17 mouse cellular contexts compared by ENCODE assay signal in the genomic region with DNA sequence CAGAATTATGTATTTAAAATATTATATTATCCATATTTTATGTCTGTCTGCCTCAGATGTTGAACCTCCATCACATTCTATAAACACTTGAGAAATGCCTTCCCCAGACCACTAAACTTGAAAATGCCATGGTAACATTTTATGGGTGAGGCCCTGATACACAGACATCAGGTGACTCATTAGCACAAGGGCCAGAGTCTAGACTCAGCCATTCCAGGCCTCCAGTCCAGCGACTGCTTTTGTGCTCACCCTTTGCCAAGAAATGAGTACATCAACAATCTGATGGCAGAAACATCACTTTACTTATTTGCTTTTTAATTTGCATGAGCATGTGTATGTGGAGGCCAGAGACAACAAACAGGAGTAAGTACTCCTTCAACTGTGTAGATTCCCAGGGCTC. TPM values are rescaled to one million over a fixed set of nuclear protein-coding genes. Genes with fewer than 3 reads are reported as not detected.
DNase-seq lines count a peak whose midpoint lies in the region; TF ChIP-seq lines count a peak whose summit lies in the region.
"Had no signal": no experiment of that assay in that cellular context is flagged by ENCODE, and none has a peak within 500 bp of the region (broad histone marks: within the 10 kb centered on the region; RNA-seq: fewer than 3 reads in every experiment).

No protein-coding gene starts in this region.

- 31% methylated on average over 1 of the region's 1 CpGs for WGBS in kidney, adult 2 months

- TF ChIP-seq POLR2A in kidney, adult 2 months (IDR thresholded peaks at IDR 0.05; ENCODE audit: low read depth, low read length): no peak

- no peaks in the 10 kb centered on the region for H3K36me3 ChIP-seq in kidney, adult 2 months (ENCODE audit: control insufficient read depth, insufficient read depth, low read length)
- H3K36me3 ChIP-seq: embryonic facial prominence, embryonic 15.5 days; heart, embryonic 13.5 days; limb, embryonic 13.5 days had no signal

- no peaks in the 10 kb centered on the region; the same call in 1 of the 2 replicates for H3K4me1 ChIP-seq in kidney, adult 2 months (ENCODE audit: control insufficient read depth, insufficient read depth, low read length)
- H3K4me1 ChIP-seq: embryonic facial prominence, embryonic 15.5 days had no signal

- no peaks in the 10 kb centered on the region for H3K27me3 ChIP-seq in kidney, adult 2 months (replicated peaks; ENCODE audit: control insufficient read depth, insufficient read depth, low read length)
- H3K27me3 ChIP-seq: embryonic facial prominence, embryonic 15.5 days; heart, embryonic 13.5 days; limb, embryonic 13.5 days had no signal

- peak; percentile 66 for DNase-seq in kidney, adult 2 months
- no peak for DNase-seq in kidney, postnatal 10 days
- DNase-seq in 3134 (ENCODE audit: extremely low read depth, insufficient read length, low spot score): peak; percentile 41
- peak; percentile 73 for DNase-seq in NIH3T3 (ENCODE audit: low read depth)
- DNase-seq in kidney, postnatal 36 days: peak; percentile 50 to 51
- no peak for DNase-seq in testis, postnatal 14 days (ENCODE audit: low spot score)
- no peak for DNase-seq in urinary bladder, adult 18-20 months (ENCODE audit: low spot score in 2 of 2)
- DNase-seq: cerebellum, adult 8-10 months; gastrocnemius, postnatal 36 days; layer of hippocampus, postnatal 36 days had no signal

- H3K27ac ChIP-seq in kidney, adult 2 months (ENCODE audit: insufficient read depth, low read depth, low read length): no peak overlapping the region
- H3K27ac ChIP-seq: embryonic facial prominence, embryonic 15.5 days; heart, embryonic 13.5 days; kidney, postnatal 0 days; limb, embryonic 13.5 days had no signal

- H3K4me3 ChIP-seq in kidney, adult 2 months (ENCODE audit: insufficient read depth, low read depth, low read length): no peak overlapping the region
- H3K4me3 ChIP-seq: embryonic facial prominence, embryonic 15.5 days; heart, embryonic 13.5 days; limb, embryonic 13.5 days had no signal

- no peak for TF ChIP-seq CTCF in kidney, adult 2 months (conservative IDR thresholded peaks at IDR 0.05; ENCODE audit: insufficient read depth, insufficient read length, low read depth, low read length)

RNA-seq across cellular contexts. Expression of a gene that starts 22.0 kb away (rescaled TPM):
- not detected in 2 replicates for polyA plus RNA-seq in kidney, adult 2 months (2012; rRNA removed)
- polyA plus RNA-seq: forebrain, embryonic 14.5 days; heart, embryonic 13.5 days; hindbrain, embryonic 11.5 days; limb, embryonic 13.5 days; midbrain, embryonic 11.5 days had no signal

Comparison
In these comparisons a context has a peak if more than half of its experiments do, and no peak if none do; other contexts are left out.
1. DNase-seq: peak in kidney, adult 2 months (single experiment), 3134 (single experiment), NIH3T3 (single experiment) and kidney, postnatal 36 days (2 of 2); none in kidney, postnatal 10 days (single experiment), testis, postnatal 14 days (single experiment) and urinary bladder, adult 18-20 months (0 of 2).